Mouse (Mus musculus) neural tube, embryonic 13.5 days (tissue): ENCODE measurements around the gene Col5a1. TPM values are rescaled to one million over a fixed set of nuclear protein-coding genes. Genes with fewer than 3 reads are reported as not detected.

Source experiments
- ATAC-seq: fragments of 200-750 bp; cut with Nextera tagmentation; 2 replicates; pipeline ENCODE4 v1.8.0; 2017; ENCODE audit warnings: low read depth, mild to moderate bottlenecking, moderate TSS enrichment, moderate library complexity
- H3K27ac ChIP-seq: fragments of 300-500 bp; sonication (generic); replicated peaks from 2 replicates; pipeline ENCODE4 v1.5.1; 2015; ENCODE audit warnings: moderate library complexity, mild to moderate bottlenecking, inconsistent platforms
- H3K27me3 ChIP-seq: fragments of 300-500 bp; sonication (generic); 2 replicates; pipeline ENCODE4 v1.6.1; 2015; ENCODE audit warnings: mild to moderate bottlenecking, inconsistent platforms
- H3K36me3 ChIP-seq: fragments of 300-500 bp; sonication (generic); 2 replicates; pipeline ENCODE4 v1.6.1; 2015; ENCODE audit warnings: mild to moderate bottlenecking, inconsistent platforms
- H3K4me1 ChIP-seq: fragments of 300-500 bp; sonication (generic); replicated peaks from 2 replicates; pipeline ENCODE4 v1.6.1; 2015; ENCODE audit warnings: inconsistent platforms
- H3K4me2 ChIP-seq: fragments of 300-500 bp; sonication (generic); 2 replicates; pipeline ENCODE4 v1.6.1; 2015; ENCODE audit warnings: inconsistent platforms, mild to moderate bottlenecking, moderate library complexity
- H3K4me3 ChIP-seq: fragments of 300-500 bp; sonication (generic); 2 replicates; pipeline ENCODE4 v1.5.1; 2015; ENCODE audit warnings: mild to moderate bottlenecking, inconsistent platforms
- H3K9ac ChIP-seq: fragments of 300-500 bp; sonication (generic); 2 replicates; pipeline ENCODE4 v1.6.1; 2015; ENCODE audit warnings: moderate library complexity, mild to moderate bottlenecking, inconsistent platforms
- H3K9me3 ChIP-seq: fragments of 300-500 bp; sonication (generic); 2 replicates; pipeline ENCODE4 v1.6.1; 2016; ENCODE audit warnings: inconsistent platforms
- WGBS: fragments of 180-500 bp; shearing (Covaris S2); methylation state at CpG from one replicate; pipeline ENCODE4 v1.1.7; 2015; 5-methylcytosine and 5-hydroxymethylcytosine counted together
- polyA plus RNA-seq: library from polyadenylated mRNA; unstranded; fragments of >200 nt; fragmentation: Nextera tagmentation; extraction: Ambion mirVana; gene quantifications from 2 replicates; pipeline ENCODE4 v1.2.1, GENCODE M21; 2015

The Col5a1 gene
- polyA plus RNA-seq, 1 experiment from 2014 or later = 25.8 TPM

DNA sequence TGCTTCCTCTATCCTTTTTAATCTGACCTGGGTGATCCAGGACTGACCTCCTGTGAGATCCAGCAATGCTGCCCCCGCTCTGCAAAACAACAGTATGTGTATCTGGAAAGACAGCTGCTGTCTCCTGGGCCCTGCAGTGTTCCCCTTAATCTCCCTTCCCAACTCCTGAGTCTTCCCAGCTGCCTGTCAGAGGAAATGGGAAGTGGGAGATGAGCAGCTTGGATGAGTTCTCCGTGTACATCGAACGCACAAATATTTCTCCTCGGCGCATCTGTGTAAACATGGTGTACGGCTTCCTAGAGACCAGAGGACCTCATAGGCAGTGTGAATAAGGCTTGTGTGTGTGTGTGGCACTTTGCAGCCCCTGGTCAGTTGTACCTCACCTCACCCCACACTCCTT, 70.5 kb downstream of the Col5a1 start:
- Histone ChIP-seq H3K4me3 (no peak overlapping the region), H3K27ac (no peak overlapping the region), H3K27me3 (no peaks in the 10 kb centered on the region), H3K36me3 (no peaks in the 10 kb centered on the region), H3K9me3 (no peaks in the 10 kb centered on the region), H3K9ac (no peak overlapping the region), H3K4me1 (peaks cover 32% of the 10 kb centered on the region), H3K4me2 (no peak overlapping the region)
- WGBS = 84% methylated on average over 7 of the region's 7 CpGs
- ATAC-seq = no peak

- H3K27ac ChIP-seq = no peak overlapping the region
- no peak overlapping the region for H3K4me2 ChIP-seq
- H3K4me3 ChIP-seq = no peak overlapping the region
- no peaks in the 10 kb centered on the region for H3K27me3 ChIP-seq
- ATAC-seq = peak; percentile 59; the same call in 1 of the 2 replicates
- H3K36me3 ChIP-seq = no peaks in the 10 kb centered on the region
- no peaks in the 10 kb centered on the region for H3K9me3 ChIP-seq
- peaks cover 32% of the 10 kb centered on the region for H3K4me1 ChIP-seq
- H3K9ac ChIP-seq = no peak overlapping the region
- 29% methylated on average over 5 of the region's 5 CpGs for WGBS
These were observed 71.0 kb downstream of the Col5a1 start for GRCm38 (mm10) chr2:27957184-27957583.

- 74% methylated on average over 6 of the region's 6 CpGs for WGBS
- no peak for ATAC-seq
These were observed 73.0 kb downstream of the Col5a1 start for GRCm38 (mm10) chr2:27959275-27959674.

GRCm38 (mm10) chr2:27961190-27961589, 75.0 kb downstream of the Col5a1 start:
- Histone ChIP-seq H3K36me3 (no peaks in the 10 kb centered on the region), H3K4me1 (peaks cover 20% of the 10 kb centered on the region), H3K9me3 (no peaks in the 10 kb centered on the region), H3K4me3 (no peak overlapping the region), H3K4me2 (no peak overlapping the region), H3K9ac (no peak overlapping the region), H3K27me3 (no peaks in the 10 kb centered on the region), H3K27ac (no peak overlapping the region)
- 97% methylated on average over 2 of the region's 2 CpGs for WGBS
- ATAC-seq = no peak

More at GRCm38 (mm10) chr2:27959275-27959674, 73.0 kb downstream of the Col5a1 start:
- Histone ChIP-seq H3K27ac (no peak overlapping the region), H3K4me1 (peaks cover 29% of the 10 kb centered on the region), H3K4me3 (no peak overlapping the region), H3K27me3 (no peaks in the 10 kb centered on the region), H3K9me3 (no peaks in the 10 kb centered on the region), H3K36me3 (no peaks in the 10 kb centered on the region), H3K4me2 (no peak overlapping the region), H3K9ac (no peak overlapping the region)

DNA sequence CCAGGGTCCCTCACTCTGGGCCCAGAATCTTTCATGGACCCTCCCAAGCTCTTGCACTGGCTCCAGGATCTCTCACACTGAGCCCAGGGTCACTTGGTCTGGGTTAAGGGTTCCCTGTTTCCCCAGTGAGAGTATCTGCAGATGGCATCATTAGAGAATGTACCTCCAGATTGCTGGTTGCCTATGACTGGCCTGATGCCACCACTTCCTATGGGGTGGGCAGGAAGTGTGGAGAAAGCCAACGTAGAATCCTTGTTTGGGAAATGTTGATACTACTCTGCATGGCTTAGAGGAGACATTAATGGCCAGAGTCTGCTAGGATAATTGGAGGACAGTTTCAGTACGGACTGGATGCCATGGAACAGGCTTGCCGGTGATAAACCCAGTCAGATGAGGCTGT, 76.2 kb downstream of the Col5a1 start:
- Histone ChIP-seq H3K4me1 (peaks cover 12% of the 10 kb centered on the region), H3K9ac (no peak overlapping the region), H3K4me3 (no peak overlapping the region), H3K36me3 (no peaks in the 10 kb centered on the region), H3K27ac (no peak overlapping the region), H3K27me3 (no peaks in the 10 kb centered on the region), H3K9me3 (no peaks in the 10 kb centered on the region), H3K4me2 (no peak overlapping the region)
- ATAC-seq = no peak
- WGBS = 85% methylated on average over 3 of the region's 3 CpGs

DNA sequence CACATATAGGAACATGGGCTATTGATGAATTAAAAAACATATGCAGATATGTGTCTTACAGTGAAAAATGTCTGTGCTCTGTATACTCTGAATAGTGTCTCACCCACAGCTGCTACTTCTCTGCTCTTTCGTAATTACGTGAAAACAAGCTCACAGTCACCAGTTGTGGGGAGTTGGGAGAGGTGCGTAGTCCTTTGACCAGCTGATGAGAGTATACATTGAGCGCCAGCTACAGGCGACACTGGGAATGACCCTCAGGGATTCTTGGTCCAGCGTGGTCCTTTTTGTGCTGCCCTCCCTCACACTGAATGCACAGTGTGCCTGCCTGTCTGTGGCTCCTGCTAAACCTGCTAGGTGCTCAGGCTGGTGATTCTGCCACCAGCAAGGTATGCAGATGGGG, 82.9 kb downstream of the Col5a1 start:
- H3K36me3 ChIP-seq = no peaks in the 10 kb centered on the region
- no peaks in the 10 kb centered on the region for H3K9me3 ChIP-seq
- no peaks in the 10 kb centered on the region for H3K4me1 ChIP-seq
- no peak overlapping the region for H3K27ac ChIP-seq
- H3K4me3 ChIP-seq = no peak overlapping the region
- WGBS = 19% methylated on average over 6 of the region's 6 CpGs
- no peak for ATAC-seq
- no peaks in the 10 kb centered on the region for H3K27me3 ChIP-seq
- no peak overlapping the region for H3K9ac ChIP-seq
- H3K4me2 ChIP-seq = no peak overlapping the region

GRCm38 (mm10) chr2:27973840-27974239, 87.6 kb downstream of the Col5a1 start:
- Histone ChIP-seq H3K27ac (no peak overlapping the region), H3K4me2 (no peak overlapping the region), H3K27me3 (no peaks in the 10 kb centered on the region), H3K4me1 (no peaks in the 10 kb centered on the region), H3K36me3 (no peaks in the 10 kb centered on the region), H3K9me3 (no peaks in the 10 kb centered on the region), H3K9ac (no peak overlapping the region), H3K4me3 (no peak overlapping the region)
- no peak for ATAC-seq
- 56% methylated on average over 3 of the region's 3 CpGs for WGBS

DNA sequence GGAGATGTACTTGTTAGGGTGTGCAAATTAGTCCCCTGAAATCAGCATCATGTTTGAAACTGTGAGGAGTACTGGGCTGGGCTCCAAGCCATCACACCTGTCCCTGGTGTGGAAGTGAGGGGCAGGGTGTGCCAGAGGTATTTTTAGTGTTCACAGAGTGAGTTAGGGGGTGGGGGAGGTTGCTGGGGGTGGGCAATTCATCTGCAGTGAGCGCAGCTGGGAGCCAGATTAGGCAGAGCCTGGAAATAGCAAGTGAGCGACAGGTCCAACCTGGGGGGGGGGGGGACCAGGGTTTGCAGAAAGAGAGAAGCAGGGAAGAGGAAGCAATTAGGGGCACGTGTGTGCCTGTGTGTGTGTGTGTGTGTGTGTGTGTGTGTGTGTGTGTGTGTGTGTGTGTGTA, 89.6 kb downstream of the Col5a1 start:
- no peak for ATAC-seq
- Histone ChIP-seq H3K27ac (no peak overlapping the region), H3K9me3 (no peaks in the 10 kb centered on the region), H3K4me2 (no peak overlapping the region), H3K4me1 (no peaks in the 10 kb centered on the region), H3K36me3 (no peaks in the 10 kb centered on the region), H3K27me3 (no peaks in the 10 kb centered on the region), H3K4me3 (no peak overlapping the region), H3K9ac (no peak overlapping the region)
- 46% methylated on average over 2 of the region's 3 CpGs for WGBS

DNA sequence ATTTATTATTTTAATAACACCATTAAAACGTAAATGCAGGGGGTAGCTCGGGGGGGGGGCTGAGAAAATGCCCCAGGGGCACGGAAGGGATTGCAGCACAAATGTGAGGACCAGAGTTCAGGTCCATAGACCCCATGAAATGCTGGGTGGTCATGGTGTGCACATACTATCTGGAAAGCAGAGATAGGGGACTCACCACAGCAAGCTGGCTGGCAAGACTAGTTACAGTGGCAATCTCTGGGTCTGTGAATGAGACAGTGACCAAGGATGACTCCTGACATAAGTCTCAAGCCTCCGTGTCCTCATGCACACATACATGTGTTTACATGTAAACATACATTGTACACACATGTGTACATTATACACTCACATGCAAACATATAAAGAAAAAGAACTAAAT, 90.3 kb downstream of the Col5a1 start:
- no peaks in the 10 kb centered on the region for H3K36me3 ChIP-seq
- H3K9me3 ChIP-seq = no peaks in the 10 kb centered on the region
- no peak overlapping the region for H3K4me2 ChIP-seq
- ATAC-seq = no peak
- no peak overlapping the region for H3K27ac ChIP-seq
- H3K27me3 ChIP-seq = no peaks in the 10 kb centered on the region
- H3K4me3 ChIP-seq = no peak overlapping the region
- WGBS = 57% methylated on average over 4 of the region's 4 CpGs
- no peak overlapping the region for H3K9ac ChIP-seq
- H3K4me1 ChIP-seq = no peaks in the 10 kb centered on the region

DNA sequence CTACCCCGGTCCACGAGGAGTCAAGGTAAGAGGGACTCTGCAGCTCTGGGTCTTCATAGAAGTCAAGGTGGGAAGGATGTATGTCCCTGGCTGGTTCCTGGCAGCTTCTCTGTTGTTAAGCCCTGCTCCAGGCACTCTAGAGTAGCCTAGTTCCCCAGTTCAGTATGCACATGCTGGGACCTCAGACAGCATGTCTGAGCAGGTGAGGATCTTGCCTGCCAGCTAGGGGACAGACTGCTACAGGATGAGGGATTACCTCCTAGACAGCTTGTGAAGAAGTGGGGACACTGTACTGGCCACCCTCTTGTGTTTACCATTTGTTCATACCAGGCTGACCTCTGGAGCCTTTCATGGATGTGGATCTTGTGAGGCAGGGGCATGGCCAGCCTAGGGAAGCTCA, 94.8 kb downstream of the Col5a1 start:
- Histone ChIP-seq H3K27me3 (no peaks in the 10 kb centered on the region), H3K4me3 (no peak overlapping the region), H3K4me1 (no peaks in the 10 kb centered on the region), H3K9me3 (no peaks in the 10 kb centered on the region), H3K27ac (no peak overlapping the region), H3K36me3 (no peaks in the 10 kb centered on the region), H3K4me2 (no peak overlapping the region), H3K9ac (no peak overlapping the region)
- WGBS = 92% methylated on average over 2 of the region's 2 CpGs
- no peak for ATAC-seq

DNA sequence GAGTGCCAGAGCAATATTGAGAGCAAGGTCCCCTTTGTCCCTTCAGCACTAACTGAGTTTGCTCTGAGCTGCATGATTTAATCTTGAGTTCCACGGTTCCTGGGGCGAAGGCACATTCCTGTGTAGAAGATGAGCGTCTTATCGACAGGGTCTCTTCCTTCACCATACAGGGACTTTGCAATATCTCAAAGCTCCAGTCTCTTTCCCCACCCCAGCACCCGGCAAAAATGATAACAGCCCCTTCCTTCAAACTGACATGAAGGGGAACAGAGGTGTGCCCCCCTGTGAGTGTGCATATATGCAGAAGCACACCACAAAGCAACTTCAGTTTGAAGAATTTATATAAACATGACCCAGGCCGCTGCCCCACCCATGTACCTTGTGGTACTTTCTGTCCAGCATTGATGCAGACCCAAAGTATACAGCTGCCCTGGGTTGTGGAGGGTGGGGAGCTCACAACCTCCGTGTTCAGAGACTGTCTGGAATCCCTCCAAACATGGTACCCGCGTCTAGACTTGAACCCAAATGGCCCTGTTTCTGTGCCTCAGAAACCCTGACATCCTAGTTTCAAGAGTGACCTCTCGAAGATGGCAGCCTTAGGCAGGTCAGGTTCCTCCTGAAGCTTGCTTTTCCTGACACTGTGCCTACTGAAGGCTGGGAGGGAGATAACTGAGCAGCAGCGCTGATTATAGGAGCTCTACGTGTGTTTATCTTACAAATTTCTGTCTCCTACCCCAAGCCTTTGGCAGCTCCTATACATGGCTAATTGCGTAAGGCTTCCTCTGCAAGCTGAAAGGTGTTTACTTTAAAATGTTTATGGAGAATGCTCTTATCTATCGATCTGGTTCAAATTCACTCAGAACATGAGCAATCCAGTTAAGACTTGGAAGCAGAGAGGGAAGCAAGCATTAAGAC, 95.7 kb downstream of the Col5a1 start:
- H3K27ac ChIP-seq = no peak overlapping the region
- H3K36me3 ChIP-seq = no peaks in the 10 kb centered on the region
- ATAC-seq = no peak
- no peaks in the 10 kb centered on the region for H3K9me3 ChIP-seq
- no peak overlapping the region for H3K4me3 ChIP-seq
- no peak overlapping the region for H3K9ac ChIP-seq
- 88% methylated on average over 14 of the region's 14 CpGs for WGBS
- H3K27me3 ChIP-seq = no peaks in the 10 kb centered on the region
- H3K4me1 ChIP-seq = no peaks in the 10 kb centered on the region
- H3K4me2 ChIP-seq = no peak overlapping the region

DNA sequence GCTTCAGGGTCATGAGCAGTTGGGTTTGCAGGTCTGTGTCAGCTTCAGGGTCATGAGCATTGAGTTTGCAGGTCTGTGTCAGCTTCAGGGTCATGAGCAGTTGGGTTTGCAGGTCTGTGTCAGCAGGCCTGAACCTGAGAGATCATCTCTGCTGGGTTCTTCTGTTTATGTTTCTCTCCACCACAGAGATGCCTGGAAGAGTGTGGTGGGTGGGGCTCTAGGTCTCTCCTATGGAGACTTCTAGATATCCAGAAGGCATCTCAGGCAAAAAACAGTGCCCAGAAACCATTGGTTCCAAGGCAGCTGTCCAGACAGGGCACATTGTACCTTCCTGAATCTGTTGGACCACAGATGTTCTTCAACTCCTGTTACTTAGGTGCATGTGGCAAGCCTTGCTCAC, 96.9 kb downstream of the Col5a1 start:
- Histone ChIP-seq H3K4me2 (no peak overlapping the region), H3K36me3 (no peaks in the 10 kb centered on the region), H3K9ac (no peak overlapping the region), H3K27ac (no peak overlapping the region), H3K27me3 (no peaks in the 10 kb centered on the region), H3K4me3 (no peak overlapping the region), H3K9me3 (no peaks in the 10 kb centered on the region), H3K4me1 (no peaks in the 10 kb centered on the region)
- ATAC-seq = no peak

DNA sequence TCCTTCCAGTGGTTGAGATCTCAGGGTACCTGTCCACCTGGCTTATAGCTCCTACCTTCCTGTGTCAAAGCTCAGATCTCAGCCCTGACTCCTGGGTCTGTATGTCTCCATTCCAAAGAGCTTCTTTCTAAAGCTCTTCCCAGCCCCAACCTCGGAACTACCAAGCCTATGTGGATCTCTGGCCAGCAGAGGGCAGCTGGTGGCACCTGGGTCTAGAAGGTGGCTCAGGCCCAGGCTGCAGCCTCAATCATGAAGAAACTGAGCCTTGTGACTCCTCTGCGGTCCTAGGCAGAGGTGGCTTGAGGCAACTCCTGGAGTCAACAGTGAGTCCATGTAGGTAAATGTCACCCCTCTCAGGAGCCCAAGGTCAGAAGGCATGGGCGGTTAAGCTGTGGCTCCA, 97.7 kb downstream of the Col5a1 start:
- H3K27ac ChIP-seq = no peak overlapping the region
- no peaks in the 10 kb centered on the region for H3K4me1 ChIP-seq
- no peak overlapping the region for H3K9ac ChIP-seq
- WGBS = 37% methylated on average over 3 of the region's 3 CpGs
- H3K4me3 ChIP-seq = no peak overlapping the region
- no peaks in the 10 kb centered on the region for H3K9me3 ChIP-seq
- H3K27me3 ChIP-seq = no peaks in the 10 kb centered on the region
- no peak overlapping the region for H3K4me2 ChIP-seq
- no peaks in the 10 kb centered on the region for H3K36me3 ChIP-seq
- no peak for ATAC-seq
